Mouse (Mus musculus) erythroblast, embryonic 14.5 days (primary cell): ENCODE measurements around the gene Mboat1.

ENCODE experiments used
- GATA1 ChIP-seq: IDR thresholded peaks from 2 replicates; pipeline ENCODE4 v1.6.1; 2012; ENCODE audit warnings: low read length, inconsistent platforms, mixed read lengths
- TAL1 ChIP-seq: IDR thresholded peaks from 3 replicates; pipeline ENCODE4 v1.6.1; 2012; ENCODE audit warnings: low read length, inconsistent platforms, mixed read lengths

DNA sequence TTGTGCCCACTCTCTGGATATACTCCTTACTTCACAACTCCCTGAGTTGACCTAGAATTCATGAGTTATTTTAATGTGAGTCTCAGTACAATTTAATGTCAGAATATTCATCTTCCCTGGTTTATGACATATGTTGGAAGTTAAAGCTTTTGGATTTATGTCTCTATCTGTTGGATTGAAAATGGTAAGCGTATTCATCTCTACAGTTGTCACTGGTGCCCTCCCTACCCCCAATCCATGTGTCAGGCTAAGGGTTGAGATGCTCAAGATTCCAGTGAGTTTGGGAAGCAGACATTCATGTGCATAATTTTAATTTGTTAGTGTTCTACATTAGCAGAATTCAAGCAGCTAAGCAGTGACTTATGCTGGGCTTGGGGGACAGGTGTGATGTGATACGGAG, 64.4 kb downstream of the Mboat1 start:
- no peak for TF ChIP-seq GATA1
- TF ChIP-seq TAL1: no peak
